Mouse (Mus musculus): ENCODE results near the gene Vrk1. TPM values are rescaled to one million over a fixed set of nuclear protein-coding genes. Genes with fewer than 3 reads are reported as not detected.
A peak's percentile ranks its signal among the peaks of the same experiment; 100 is the strongest.

Vrk1 gene
- total RNA-seq (2022): 10 to 100 TPM; 15.5 to 21.1 (median 17.4) TPM

DNA sequence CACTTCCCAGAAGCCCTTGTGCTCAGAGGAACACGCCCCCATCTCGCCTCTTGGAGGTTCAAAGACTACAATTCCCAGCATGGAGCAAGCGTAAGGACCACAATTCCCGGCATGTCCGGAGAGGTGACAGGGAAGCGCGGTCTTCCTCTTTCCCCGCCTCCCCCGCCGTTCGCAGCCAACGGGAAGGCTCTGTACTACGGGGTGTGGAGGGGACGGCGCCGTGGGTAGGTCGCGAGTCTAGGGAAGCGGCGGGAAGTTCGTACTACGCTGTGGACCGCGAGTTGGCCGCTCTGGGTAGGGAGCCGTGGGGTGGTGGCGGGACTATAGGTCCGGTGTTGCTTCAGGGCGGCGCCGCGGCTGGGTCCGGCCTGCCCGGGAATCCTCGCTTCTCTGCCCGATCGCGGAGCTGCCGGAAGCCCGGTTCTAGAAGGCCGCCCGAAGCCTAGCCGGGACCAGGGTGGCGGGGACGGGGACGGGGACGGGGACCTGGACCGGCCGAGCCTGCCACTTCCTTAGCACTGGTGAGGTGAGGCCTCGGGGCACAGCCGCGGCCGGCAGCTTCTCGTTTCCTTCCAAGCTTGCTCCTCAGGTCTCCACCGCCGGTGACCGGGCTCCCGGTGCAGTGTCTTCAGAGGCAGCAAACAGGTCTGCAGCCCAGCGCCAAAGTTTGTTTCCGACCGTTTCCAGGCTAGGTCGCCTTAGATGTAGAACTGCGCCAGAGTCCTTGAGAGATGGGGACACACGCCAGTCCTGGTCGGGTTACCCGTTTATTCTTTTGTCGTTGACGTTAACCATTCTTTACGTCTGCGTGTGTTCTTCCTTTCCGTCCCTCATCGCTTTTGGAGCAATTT is at the start of gene Vrk1:
Vrk1 (plus strand) TSS at position 164 of the 851 bp plus-strand sequence.
- DNase-seq (ENCODE audit: low spot score in 2 of 2): peak; percentile 96 to 98

DNA sequence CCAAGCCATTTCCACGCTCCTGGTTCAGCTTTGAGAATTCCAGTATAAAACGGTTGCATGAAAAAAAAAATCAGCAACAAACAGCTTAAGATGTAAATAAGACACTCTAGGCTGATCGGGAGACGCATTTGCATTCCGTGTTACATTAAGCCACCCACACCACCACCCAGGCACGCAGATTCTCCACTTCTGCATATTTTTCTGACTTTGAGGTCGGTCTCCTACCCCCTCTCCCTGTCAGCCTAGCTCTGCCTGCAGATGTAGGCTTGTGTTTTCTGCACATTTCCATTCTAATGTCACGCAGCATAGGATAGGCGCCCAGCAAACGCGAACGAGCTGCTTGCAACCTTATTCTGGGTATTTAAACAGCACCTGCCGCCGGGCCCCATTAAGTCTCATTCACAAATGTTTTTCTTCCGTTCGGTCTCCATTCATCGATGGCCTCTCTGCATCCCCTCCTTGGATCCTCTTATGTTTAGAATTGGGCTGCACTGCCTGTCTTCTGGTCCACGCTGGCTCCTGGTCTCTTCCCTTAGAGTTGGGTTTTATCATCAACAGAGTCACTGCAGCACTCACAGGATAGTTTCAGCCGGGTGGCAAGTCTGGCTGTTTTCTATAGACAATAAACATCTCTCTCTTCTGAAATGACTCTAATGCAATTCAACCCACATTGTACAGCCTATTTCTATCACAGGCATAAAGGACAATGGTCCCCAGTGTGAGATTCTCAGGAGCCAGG is 49.3 kb upstream of the Vrk1 start:
- peak; percentile 54 to 58 for DNase-seq (ENCODE audit: low spot score in 2 of 2)

DNA sequence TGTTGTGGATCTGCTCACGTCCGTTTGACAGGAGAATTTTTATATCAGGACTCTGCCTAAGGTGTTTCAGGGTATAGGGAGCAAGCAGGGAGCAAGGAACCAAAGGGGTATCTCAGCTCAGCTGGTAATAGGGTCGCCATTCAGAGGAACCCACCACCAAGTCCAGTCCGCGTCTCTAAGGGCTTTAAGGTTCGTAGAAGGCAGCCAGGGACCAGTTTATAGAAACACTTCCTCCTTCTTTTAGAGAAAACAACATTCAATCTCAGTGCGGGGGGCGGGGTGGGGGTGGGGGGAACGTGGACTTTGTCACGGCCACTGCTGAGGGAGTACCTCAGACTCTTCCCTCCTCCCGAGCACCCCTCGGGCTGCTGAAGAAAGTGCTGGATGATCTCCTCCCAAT is 48.4 kb upstream of the Vrk1 start:
- no peak for DNase-seq (ENCODE audit: low spot score in 2 of 2)

DNA sequence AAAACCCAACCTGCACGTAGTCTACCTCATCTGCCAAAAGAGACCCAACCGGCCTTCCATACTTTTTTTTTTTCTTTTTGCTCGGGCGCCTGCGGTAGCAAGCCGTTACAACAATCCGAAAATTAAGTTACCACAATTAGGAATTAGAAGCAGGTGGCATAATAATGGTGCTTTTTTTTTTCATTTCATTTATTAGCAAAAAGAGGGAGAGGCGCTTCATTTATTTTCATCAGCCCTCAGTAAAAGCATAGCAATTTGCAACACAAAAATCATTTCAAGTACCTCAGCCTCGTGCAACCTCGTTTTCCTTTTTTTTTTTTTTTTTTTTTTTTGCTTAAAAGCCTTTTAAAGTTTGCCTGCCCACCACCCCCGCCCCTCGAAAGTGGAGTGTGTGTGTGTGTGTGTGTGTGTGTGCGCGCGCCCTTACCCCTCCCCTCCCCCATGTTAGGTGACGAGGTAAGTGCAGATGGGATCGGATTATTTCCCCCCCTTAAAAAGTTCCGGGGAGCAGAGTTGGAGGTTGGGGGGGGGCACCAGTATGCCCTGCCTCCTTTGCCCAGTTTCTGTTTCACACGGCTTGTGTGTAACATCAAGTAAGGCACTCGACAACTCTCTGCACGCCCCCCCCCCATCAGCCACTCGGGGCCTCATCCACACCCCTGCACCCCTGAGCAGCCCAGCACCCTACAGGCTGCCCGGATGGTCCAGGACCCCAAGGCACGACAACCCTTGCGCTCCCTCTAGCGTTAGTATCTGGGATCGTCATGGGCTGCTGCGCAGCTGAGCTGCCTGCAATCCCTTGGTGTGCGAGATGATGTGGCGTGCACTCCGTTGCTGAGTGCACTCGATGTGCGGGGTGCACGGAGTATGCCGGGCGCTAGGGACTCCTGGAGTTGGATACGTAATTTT is 47.7 kb upstream of the Vrk1 start:
- peak; percentile 82 to 94 for DNase-seq (ENCODE audit: low spot score in 2 of 2)

DNA sequence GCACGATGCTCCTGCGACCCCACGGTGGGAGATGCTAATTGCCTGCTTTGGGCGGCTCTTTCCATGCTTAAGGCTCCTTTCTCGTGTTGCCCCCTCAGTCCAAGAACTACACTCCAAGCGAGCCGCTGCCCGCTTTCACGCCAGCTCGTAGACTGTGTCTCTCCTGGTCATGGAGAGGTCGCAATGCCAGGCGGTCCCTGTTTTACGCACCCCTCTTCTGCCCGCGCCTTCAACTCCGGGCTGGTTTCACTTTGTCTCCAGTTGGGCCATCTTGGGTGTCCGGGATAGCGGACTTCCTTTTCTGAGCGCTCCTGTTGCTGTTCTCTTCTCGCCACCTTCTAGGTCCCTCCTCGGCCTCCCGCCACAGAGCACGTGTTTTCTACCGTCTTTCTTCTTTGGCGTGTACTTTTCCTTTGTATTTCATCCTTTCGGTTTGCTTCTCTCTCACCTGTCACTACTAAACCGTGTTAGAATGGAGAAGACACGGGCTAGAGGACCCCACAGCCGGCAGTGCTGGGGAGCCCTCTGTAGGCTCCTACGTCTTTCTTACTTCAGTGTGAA is 46.9 kb upstream of the Vrk1 start:
- DNase-seq (ENCODE audit: low spot score in 2 of 2): no peak

DNA sequence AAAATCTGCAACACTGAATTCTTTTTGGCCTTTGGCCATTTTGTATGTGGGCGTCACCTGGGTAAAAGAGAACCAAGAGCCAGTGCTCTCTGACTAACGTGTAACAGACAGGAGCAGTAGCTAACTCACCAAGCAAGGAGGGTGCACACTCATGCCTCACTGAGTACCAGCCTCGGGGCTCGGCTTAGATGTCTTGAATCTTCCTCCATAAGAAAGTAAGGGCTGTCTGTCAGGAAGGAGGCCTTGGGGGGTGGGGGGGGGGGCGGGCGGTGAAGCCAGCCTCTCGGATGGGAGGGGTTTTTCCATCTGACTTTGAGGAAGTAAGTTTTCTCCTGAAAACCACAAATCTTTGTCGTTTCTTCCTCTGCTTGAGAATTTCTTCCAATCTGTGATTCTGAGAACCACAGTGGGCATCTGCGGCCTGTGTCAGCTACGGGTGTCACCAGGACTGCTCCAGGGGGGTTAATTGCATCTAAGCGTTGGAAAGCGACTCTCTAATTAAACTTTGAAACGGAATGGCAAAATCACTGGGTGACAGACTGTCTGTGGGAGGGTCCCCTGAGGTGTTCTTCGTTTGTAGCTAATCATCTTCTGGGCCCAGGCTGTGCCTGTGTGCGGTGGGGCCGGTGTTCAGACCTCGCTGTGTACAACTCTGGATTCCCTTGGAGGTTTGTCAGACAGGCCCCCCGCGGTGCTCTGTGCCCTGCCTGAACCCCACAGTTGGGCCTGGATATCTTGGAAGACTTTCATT is 43.0 kb upstream of the Vrk1 start:
- peak in 1 of 2 experiments; percentile 52 for DNase-seq (ENCODE audit: low spot score in 2 of 2)

DNA sequence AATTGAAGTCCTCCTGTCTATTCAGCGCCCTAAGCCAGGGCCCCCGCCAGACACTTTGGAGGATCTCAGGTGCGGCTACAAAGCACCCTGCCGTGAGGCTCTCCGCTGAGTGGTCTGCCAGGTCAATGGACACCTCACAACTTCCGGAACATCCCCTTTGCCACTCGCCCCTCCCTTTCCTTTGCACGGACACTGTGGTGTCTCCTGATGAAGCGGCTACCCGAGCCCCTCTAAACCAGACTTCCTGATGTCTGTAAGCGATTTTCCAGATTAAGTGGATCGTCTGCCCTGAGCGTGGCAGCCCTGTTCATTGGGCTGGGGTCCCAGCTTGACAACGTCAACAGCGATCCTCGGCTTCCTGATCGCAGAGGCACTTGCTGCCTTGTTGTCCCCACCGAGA is 42.2 kb upstream of the Vrk1 start:
- DNase-seq (ENCODE audit: low spot score in 2 of 2): no peak

DNA sequence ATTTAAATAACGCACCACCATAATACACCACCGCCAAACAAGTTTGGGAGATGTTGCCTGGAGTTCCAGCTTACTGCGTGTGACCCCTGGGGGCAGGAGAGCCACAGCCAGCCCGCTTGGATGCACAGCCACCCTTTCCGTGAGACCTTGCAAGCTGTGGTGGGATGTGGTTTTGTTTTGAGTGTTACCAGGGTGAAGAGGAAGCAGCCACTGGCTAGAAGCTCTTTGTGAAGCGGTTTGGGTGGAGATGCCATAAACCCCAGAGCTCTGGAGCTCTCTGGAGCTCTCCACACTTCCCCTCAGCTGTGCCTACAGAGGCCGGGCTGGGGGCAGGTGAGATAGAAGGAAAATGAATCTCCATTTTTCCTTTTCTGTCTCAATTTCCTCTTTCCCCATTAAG is 38.8 kb upstream of the Vrk1 start:
- no peak for DNase-seq (ENCODE audit: low spot score in 2 of 2)

DNA sequence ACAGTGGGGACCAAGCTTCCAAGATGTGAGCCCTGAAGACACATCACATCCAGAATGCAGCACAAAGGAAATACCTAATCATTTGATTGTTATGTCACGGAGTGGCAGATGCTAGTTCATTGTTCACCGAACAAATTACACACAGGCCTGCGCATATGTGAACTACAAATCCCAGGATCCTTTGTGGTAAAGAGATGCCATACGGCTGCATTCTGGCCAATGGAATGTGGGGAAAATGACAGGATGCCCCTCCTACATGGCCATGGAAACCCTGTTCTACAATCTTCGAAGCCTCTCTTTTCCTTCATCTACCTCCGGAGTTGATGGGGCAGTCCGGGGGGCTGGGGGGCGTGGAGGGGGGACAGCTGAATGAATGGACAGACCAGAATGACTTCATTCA is 37.4 kb upstream of the Vrk1 start:
- no peak for DNase-seq (ENCODE audit: low spot score in 2 of 2)

- no peak for DNase-seq (ENCODE audit: low spot score in 2 of 2)
Observed at GRCm38 (mm10) chr12:105973691-105974090, 36.3 kb upstream of the Vrk1 start.

GRCm38 (mm10) chr12:105974107-105974506 is 35.9 kb upstream of the Vrk1 start:
- DNase-seq (ENCODE audit: low spot score in 2 of 2): no peak

DNA sequence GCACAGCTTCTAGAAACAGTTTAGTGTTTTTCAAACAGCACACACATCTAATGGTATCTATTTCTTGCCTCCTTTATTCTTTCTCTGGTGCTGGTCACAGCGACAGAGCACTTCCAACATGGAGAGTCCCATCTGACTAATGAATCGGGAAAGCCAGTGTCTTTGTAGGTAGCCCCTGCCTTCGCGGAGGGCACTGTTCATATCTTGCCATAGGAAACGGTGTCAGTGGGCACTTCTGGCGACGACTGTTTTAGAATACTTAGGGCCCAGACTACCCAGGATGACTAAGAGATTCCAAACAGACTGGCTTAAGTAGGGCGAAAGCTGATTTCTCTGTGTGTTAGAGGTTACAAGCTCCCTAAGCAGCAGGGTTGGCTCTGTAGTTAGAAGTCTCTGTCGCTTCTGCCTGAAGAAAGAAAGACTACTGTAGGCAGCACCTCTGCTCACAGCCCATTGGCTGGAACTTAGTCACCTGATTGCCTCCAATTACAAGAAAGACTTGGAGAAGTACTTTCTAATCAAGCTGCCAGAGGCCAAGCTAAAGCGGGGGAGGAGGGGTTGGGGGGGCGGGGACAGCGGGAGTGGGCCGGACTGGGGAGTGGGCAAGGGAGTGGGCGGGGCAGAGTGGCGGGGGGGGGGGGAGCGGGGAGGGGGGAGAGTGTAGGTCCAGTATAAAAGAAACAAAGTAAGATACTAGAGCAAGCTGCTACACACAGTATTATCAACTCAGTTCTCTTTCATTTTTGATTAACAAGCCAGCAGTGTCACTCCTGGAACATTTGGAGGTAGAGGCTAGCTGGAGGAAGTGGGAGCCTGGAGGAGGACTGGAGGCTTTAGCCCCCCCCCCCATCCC is 28.7 kb upstream of the Vrk1 start:
- DNase-seq (ENCODE audit: low spot score in 2 of 2): no peak

GRCm38 (mm10) chr12:105981974-105982305 is 28.1 kb upstream of the Vrk1 start:
- no peak for DNase-seq (ENCODE audit: low spot score in 2 of 2)

GRCm38 (mm10) chr12:105982598-105982997 is 27.4 kb upstream of the Vrk1 start:
- DNase-seq (ENCODE audit: low spot score in 2 of 2): peak; percentile 74

- DNase-seq (ENCODE audit: low spot score in 2 of 2): no peak
Observed at GRCm38 (mm10) chr12:105983499-105983898, 26.5 kb upstream of the Vrk1 start.

- no peak for DNase-seq (ENCODE audit: low spot score in 2 of 2)
Observed at GRCm38 (mm10) chr12:105988434-105988833, 21.6 kb upstream of the Vrk1 start.

DNA sequence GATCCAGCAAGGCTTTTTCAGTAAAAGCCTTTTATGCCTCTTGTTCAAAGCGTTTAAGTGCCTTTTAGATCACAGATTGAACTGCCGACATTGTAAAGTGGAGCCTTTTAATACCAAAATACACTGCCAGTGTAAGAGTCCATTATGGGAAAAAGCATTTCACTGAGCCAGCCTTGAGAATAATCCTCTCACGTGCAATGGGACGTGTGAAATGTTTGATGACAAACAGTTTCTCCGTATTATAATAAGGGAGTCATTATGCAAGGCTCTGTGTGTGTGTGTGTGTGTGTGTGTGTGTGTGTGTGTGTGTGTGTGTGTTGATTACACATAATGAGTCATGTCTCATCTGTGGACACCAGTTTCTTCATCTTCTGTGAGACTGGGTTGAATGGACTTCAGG is 17.3 kb upstream of the Vrk1 start:
- DNase-seq (ENCODE audit: low spot score in 2 of 2): no peak

GRCm38 (mm10) chr12:105993356-105993755 is 16.7 kb upstream of the Vrk1 start:
- no peak for DNase-seq (ENCODE audit: low spot score in 2 of 2)

DNA sequence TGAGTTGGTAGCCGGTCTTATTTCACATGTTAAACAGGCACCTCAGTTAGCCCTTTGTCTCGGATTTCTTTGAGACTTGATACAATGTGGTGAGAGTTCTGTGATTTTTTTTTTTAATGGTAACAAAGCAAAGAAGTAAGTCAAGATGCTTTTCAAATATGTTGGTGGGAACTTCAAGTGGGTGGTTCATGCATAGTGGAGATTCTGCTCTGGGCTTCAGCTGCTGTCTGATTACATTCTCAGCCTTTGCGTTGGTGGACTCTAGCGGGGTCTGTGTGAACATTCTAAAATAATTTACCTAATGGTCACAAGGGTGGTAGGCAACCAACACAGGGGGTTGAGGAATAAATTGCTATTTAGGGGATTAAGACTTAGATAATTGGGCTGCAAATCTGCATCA is 14.1 kb upstream of the Vrk1 start:
- DNase-seq (ENCODE audit: low spot score in 2 of 2): no peak

All from layer of hippocampus, adult 8-10 months (tissue).